Mouse (Mus musculus): Measurements from ENCODE around the gene Letm1. TPM values are rescaled to one million over a fixed set of nuclear protein-coding genes. Genes with fewer than 3 reads are reported as not detected.

The Letm1 gene
- total and polyA plus RNA-seq, 2 experiments = 19.0 to 48.5 TPM

GRCm38 (mm10) chr5:33821901-33822427 is 39.3 kb upstream of the Letm1 start:
- Histone ChIP-seq H3K79me2 (ENCODE audit: control insufficient read depth, insufficient read depth, low read length) (peaks cover 5% of the 10 kb centered on the region; the same call in 1 of the 2 replicates), H3K9ac (ENCODE audit: low read depth, low read length) (no peak overlapping the region), H3K4me3 (ENCODE audit: insufficient read depth, low read depth, low read length) (no peak overlapping the region), H3K4me1 (ENCODE audit: control insufficient read depth, insufficient read depth, low read length) (peaks cover 4% of the 10 kb centered on the region; the same call in 1 of the 2 replicates), H3K36me3 (ENCODE audit: control insufficient read depth, insufficient read depth, low read length) (no peaks in the 10 kb centered on the region), H3K27me3 (ENCODE audit: control insufficient read depth, insufficient read depth, low read length) (no peaks in the 10 kb centered on the region), H3K27ac (replicated peaks; ENCODE audit: insufficient read depth, low read depth, low read length) (no peak overlapping the region)
- TF ChIP-seq CTCF (IDR thresholded peaks at IDR 0.05; ENCODE audit: low read depth, low read length) (no peak), POLR2A (IDR thresholded peaks at IDR 0.05; ENCODE audit: extremely low read depth, insufficient read depth, low read length) (no peak)
- WGBS = 45% methylated on average over 2 of the region's 2 CpGs
- DNase-seq (ENCODE audit: extremely low read depth, low read depth, low spot score) = no peak

DNA sequence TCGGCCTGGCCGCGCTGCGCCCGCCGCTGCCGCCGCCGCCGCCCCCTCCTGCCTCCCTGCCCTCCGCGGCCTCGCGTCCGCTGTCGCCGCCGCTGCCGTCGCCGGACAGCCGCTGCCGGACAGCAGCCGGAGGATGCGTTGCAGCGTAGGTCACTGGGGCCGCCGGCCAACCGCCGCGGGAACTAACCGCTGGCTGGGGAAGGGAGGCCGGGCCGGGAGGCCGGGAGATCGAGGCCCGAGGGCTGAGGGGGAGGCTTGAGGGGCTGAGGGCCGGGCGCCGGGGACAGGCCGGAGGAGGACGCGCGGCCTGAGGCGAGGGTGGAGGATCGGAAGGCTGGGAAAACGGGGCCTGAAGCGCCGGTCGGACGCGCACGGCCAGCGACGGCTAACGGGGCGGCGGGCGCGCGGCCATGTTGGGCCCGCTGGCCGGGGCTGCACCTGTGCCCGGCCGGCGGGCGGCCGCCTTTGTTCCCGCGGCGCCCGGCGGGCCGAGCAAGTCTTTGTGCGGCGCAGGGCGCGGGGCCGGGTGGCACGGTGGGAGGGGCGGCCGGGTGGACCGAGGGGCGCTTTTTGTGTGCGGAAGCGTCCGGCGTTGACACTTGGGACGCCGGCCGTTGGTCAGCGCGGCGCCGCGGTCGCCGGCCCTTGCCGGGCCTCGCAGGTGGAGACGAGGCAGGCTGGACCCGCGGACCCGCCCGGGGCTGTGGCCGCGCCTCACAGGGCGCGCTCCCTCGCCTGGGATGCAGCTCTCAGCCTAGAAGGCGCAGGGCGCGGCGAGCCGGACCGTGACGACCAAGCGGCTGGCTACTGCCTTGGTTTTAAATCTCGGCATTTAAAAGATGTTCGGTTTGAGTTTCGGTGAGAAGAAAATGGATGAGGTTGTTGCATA is 38.4 kb upstream of the Letm1 start:
- TF ChIP-seq CTCF (IDR thresholded peaks at IDR 0.05; ENCODE audit: low read depth, low read length) (no peak), POLR2A (IDR thresholded peaks at IDR 0.05; ENCODE audit: extremely low read depth, insufficient read depth, low read length) (no peak)
- peak; percentile 28 for DNase-seq (ENCODE audit: extremely low read depth, low read depth, low spot score)
- Histone ChIP-seq H3K36me3 (ENCODE audit: control insufficient read depth, insufficient read depth, low read length) (no peaks in the 10 kb centered on the region), H3K27me3 (ENCODE audit: control insufficient read depth, insufficient read depth, low read length) (no peaks in the 10 kb centered on the region), H3K27ac (replicated peaks; ENCODE audit: insufficient read depth, low read depth, low read length) (peak overlapping the region; percentile 61), H3K9ac (ENCODE audit: low read depth, low read length) (peak overlapping the region; percentile 99), H3K4me1 (ENCODE audit: control insufficient read depth, insufficient read depth, low read length) (peaks cover 4% of the 10 kb centered on the region; the same call in 1 of the 2 replicates), H3K4me3 (ENCODE audit: insufficient read depth, low read depth, low read length) (peak overlapping the region; percentile 99), H3K79me2 (ENCODE audit: control insufficient read depth, insufficient read depth, low read length) (peaks cover 5% of the 10 kb centered on the region; the same call in 1 of the 2 replicates)
- under 1% methylated on average over 118 of the region's 121 CpGs for WGBS

- Histone ChIP-seq H3K9ac (ENCODE audit: low read depth, low read length) (peak within 1 kb of the TSS; percentile 99), H3K4me1 (ENCODE audit: control insufficient read depth, insufficient read depth, low read length) (peaks cover 4% of the 10 kb centered on the region; the same call in 1 of the 2 replicates), H3K4me3 (ENCODE audit: insufficient read depth, low read depth, low read length) (peak within 1 kb of the TSS; percentile 99), H3K79me2 (ENCODE audit: control insufficient read depth, insufficient read depth, low read length) (peaks cover 5% of the 10 kb centered on the region; the same call in 1 of the 2 replicates), H3K27me3 (ENCODE audit: control insufficient read depth, insufficient read depth, low read length) (no peaks in the 10 kb centered on the region), H3K36me3 (ENCODE audit: control insufficient read depth, insufficient read depth, low read length) (no peaks in the 10 kb centered on the region), H3K27ac (replicated peaks; ENCODE audit: insufficient read depth, low read depth, low read length) (peak within 1 kb of the TSS; percentile 61)
- 2% methylated on average over 127 of the region's 136 CpGs for WGBS
- DNase-seq (ENCODE audit: extremely low read depth, low read depth, low spot score) = peak; percentile 50
- no peak for TF ChIP-seq CTCF (IDR thresholded peaks at IDR 0.05; ENCODE audit: low read depth, low read length)
- 0 out of 2 replicates have a peak, but pooled peaks have one; percentile 7 for TF ChIP-seq POLR2A (IDR thresholded peaks at IDR 0.05; ENCODE audit: extremely low read depth, insufficient read depth, low read length)
These were observed 37.5 kb upstream of the Letm1 start, which contains the start of gene Nsd2 for GRCm38 (mm10) chr5:33819876-33820732. TSS of gene Nsd2 (plus strand) at chr5:33820725.

GRCm38 (mm10) chr5:33819141-33819875 is 36.7 kb upstream of the Letm1 start:
- WGBS = 47% methylated on average over 9 of the region's 9 CpGs
- H3K4me3 ChIP-seq (ENCODE audit: insufficient read depth, low read depth, low read length) = peak overlapping the region; percentile 93
- no peaks in the 10 kb centered on the region for H3K27me3 ChIP-seq (ENCODE audit: control insufficient read depth, insufficient read depth, low read length)
- DNase-seq (ENCODE audit: extremely low read depth, low read depth, low spot score) = no peak
- H3K9ac ChIP-seq (ENCODE audit: low read depth, low read length) = peak overlapping the region; percentile 86
- no peaks in the 10 kb centered on the region for H3K36me3 ChIP-seq (ENCODE audit: control insufficient read depth, insufficient read depth, low read length)
- TF ChIP-seq CTCF (IDR thresholded peaks at IDR 0.05; ENCODE audit: low read depth, low read length) = no peak
- TF ChIP-seq POLR2A (IDR thresholded peaks at IDR 0.05; ENCODE audit: extremely low read depth, insufficient read depth, low read length) = no peak
- H3K4me1 ChIP-seq (ENCODE audit: control insufficient read depth, insufficient read depth, low read length) = peaks cover 4% of the 10 kb centered on the region; the same call in 1 of the 2 replicates
- H3K27ac ChIP-seq (replicated peaks; ENCODE audit: insufficient read depth, low read depth, low read length) = no peak overlapping the region
- peaks cover 1% of the 10 kb centered on the region; the same call in 1 of the 2 replicates for H3K79me2 ChIP-seq (ENCODE audit: control insufficient read depth, insufficient read depth, low read length)

DNA sequence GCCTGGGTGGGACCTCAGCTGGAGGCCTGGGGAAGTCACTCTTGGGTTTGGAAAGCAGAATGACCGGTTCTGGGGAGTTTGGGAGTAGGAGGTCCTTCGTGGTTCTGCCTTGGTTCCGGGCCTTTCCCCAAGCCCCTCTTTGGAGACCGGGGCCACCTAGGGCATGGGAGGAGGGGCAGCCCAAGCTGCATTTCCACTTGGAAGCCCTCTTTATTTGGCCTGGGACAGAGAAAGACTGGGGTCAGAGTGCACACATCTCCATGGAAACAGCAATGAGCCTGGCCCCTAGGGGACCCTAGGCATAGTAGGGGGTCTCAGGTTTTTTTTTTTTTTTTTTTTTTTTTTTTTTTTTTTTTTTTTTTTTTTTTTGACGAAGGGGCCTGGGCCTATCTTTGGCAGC is 35.5 kb upstream of the Letm1 start:
- no peaks in the 10 kb centered on the region for H3K36me3 ChIP-seq (ENCODE audit: control insufficient read depth, insufficient read depth, low read length)
- no peak overlapping the region for H3K27ac ChIP-seq (replicated peaks; ENCODE audit: insufficient read depth, low read depth, low read length)
- WGBS = 64% methylated on average over 5 of the region's 5 CpGs
- H3K4me1 ChIP-seq (ENCODE audit: control insufficient read depth, insufficient read depth, low read length) = peaks cover 4% of the 10 kb centered on the region; the same call in 1 of the 2 replicates
- TF ChIP-seq CTCF (IDR thresholded peaks at IDR 0.05; ENCODE audit: low read depth, low read length) (no peak), POLR2A (IDR thresholded peaks at IDR 0.05; ENCODE audit: extremely low read depth, insufficient read depth, low read length) (no peak)
- H3K9ac ChIP-seq (ENCODE audit: low read depth, low read length) = no peak overlapping the region
- H3K27me3 ChIP-seq (ENCODE audit: control insufficient read depth, insufficient read depth, low read length) = no peaks in the 10 kb centered on the region
- no peaks in the 10 kb centered on the region for H3K79me2 ChIP-seq (ENCODE audit: control insufficient read depth, insufficient read depth, low read length)
- no peak overlapping the region for H3K4me3 ChIP-seq (ENCODE audit: insufficient read depth, low read depth, low read length)
- no peak for DNase-seq (ENCODE audit: extremely low read depth, low read depth, low spot score)
